Mouse (Mus musculus) mouse trophoblast stem cell (cell line): Measurements from ENCODE around the gene Cnr2.

Experiments
- in situ Hi-C, 2 experiments: fragments of 300-500 bp; cut with MseI, MboI; formaldehyde crosslinking; loops; 2 replicates in 1 of 2; 3 replicates in 1 of 2; pipeline ENCODE4 v1.15.1; 2025

Cnr2 gene

DNA sequence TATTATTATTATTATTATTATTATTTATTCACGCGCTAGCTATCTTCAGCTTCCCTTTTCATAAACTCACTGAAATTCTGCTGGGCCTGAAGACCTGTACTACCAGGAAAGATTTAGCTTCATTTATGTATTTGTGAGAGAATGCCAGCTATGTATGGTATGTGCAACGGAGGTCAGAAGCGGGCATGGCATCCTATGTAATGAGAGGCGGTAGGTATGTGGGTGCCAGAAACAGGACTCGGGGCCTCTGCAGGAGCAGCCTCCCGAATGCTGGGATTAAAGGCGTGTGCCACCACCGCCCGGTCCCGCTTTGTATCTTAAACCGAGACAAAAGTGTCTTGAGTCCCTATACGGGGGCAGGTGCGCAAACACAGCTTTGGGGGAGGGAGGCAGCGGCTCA lies 67.8 kb downstream of the Cnr2 start:
- in situ Hi-C loops: no loop called here

DNA sequence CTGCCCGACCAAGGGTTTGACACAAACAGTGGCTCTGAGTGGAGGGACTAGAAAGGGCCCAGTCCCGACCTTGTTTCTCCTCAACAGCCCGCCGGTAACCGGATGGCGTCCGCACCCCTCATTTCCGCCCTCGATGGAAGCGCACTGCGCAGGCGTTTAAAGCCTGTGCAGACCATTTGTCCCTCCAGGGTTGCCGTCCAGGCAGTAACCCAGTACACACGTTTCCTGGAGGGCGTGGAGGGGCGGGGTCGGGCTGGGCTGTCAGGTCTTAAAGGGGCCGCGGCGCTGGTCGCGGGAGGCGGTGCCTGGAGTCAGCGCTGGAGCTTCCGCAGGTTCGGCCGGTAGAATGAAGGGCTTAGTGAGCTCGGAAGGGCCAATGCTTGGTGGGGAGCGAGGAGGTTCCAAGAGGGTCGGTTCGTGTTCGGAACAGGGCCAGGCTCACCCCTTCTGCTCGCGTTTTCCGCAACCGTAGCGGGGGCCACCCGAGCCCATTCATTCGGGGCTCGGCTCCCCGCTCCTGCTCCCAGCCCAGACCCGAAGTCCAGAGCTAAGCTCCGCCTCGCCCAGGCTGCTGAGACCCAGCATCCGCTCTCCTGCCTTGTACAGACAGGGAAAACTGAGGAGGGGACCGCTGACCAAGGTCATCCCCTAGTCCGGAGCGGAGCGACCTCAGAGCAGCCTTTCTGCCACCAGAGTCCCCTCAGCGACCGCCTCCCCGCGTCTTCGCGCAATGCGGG lies 68.4 kb downstream of the Cnr2 start, which contains the start of gene Gale:
TSS of gene Gale (plus strand) at position 271 of the 737 bp plus-strand sequence.
- in situ Hi-C loops: no loop called here

DNA sequence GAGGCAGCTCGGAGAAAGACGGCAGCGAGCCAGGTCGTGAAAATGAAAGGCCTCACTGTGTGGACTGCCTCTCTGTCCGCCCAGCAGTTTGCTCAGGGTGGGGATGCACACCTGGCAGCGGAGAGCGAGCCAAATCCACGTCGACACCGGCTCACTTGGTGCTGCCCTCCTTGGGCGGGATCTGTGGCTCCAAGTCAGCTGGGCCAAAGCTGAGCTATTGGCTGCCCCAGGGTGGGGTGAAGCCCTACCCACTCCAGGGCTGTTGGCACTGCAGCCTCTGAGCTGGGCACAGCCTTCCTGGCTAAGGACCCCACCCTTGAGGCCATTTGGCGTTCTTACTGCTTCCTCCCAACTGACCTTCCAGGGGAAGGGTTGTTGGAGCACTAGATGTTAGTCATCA lies 69.2 kb downstream of the Cnr2 start:
- in situ Hi-C loops: no loop called here

DNA sequence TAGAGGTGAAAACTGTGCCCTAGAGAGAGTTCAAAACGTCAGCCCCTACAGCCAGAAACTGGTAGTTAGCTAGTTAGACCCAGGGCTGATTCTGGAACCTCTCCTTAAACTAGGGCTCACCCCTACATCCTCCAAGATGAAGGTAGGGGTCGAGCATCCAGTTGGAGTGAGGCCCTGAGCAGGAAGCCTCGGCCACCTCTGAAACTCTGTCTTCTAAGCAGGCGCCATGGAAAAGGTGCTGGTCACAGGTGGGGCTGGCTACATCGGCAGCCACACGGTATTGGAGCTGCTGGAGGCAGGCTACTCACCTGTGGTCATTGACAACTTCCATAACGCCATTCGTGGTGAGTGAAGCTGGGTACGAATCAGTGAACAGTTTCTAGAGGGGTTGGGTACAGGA lies 69.9 kb downstream of the Cnr2 start:
- in situ Hi-C loops: no loop called here

DNA sequence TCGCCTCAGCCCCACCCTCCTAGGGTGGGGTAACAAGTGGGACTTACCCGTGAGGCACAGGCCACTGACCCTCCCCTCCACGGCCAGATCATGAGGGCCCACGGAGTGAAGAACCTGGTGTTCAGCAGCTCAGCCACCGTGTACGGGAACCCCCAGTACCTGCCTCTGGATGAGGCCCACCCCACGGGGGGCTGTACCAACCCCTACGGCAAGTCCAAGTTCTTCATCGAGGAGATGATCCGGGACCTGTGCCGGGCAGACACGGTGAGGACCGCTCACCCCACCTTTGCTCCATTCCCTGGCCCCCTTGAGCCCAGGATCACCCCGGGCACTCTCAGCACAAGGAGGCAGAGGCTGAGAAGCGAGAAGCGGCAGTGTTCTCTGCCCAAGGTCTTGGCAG lies 71.1 kb downstream of the Cnr2 start:
- in situ Hi-C loops: no loop called here

DNA sequence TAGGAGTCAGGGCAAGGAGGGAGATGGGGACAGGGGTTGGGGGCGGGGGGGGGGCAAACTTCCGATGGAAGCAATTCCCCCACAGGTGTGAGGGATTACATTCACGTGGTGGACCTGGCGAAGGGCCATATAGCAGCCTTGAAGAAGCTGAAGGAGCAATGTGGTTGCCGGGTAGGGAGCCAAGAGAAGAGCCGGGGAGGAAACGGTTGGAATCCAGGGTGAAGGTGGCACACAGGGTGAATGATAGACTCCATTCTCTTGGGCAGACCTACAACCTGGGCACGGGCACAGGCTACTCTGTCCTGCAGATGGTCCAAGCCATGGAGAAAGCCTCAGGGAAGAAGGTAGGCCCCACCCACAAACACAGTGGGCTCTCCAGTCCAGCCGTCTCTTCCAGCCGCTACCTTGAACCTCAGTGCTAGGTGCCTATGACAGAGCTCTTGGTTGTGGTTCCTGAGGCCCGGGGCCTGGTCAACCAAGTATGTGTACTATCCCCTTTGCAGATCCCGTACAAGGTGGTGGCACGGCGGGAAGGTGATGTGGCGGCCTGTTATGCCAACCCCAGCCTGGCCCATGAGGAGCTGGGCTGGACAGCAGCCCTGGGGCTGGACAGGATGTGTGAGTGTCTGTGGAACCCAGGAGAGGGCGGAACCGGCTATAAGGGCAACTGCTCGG lies 72.0 kb downstream of the Cnr2 start:
- in situ Hi-C loops: no loop called here

DNA sequence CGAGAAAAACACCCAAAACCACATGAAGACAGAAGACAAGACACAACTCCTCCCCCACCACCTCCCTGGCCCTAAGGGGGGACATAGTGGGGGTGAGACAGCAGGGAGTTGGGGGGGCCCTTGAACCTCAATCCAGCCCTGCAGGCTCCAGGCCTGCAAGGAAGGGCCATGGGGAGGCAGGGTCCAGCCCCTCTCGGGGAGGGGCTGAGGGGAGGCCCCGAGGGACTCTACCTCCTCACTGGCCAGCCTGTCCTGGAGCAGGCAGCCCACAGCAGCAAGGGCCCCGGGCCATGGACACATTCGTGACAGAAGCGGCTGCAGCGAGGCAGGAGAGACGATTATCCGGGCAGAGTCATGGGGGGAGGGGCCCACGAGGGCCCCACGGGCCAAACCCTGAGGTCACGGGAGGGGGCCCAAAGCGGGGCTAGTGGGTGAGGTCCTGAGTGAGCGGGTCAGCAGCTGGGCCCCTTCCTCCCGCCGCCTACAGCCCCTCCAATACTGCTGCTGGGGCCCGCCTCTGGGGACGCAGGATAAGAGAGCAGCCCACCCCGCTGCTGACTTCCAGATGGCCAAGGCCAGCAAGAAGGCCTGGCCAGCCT lies 73.2 kb downstream of the Cnr2 start:
- in situ Hi-C loops: no loop called here

DNA sequence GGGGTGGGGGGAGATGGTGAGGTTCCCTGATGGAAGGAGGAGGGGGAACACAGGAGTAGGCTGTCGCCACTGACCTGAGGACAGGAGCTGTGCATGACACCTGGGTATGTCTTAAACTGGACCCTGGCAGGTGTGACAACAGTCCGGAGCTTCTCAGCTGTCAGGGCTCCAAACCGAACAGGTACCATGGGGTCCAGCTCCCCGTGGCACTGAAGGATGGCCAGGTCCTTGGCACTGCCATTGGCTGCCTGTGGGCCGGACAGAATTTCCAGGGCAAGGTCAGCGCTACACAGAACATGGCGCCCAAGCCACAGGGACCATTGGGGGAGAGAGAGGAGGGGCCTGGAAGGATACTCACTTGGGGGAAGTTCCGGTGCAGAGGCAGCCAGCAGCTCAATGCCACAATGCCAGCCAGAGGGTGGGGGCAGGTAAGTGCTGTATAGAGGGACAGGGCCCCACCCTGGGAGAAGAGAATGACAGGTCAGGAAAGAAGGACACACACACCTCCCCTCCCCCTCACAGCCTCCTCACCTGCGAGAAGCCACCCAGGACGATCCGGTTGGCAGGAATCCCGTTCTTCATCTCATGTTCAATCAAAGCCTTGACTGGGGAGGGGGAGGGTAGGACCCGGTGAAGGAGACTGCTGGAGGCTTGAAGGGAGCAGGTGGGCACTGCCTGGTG lies 74.0 kb downstream of the Cnr2 start:
- in situ Hi-C loops: no loop called here
